Mouse (Mus musculus) liver, embryonic 16.5 days (tissue): ENCODE data around the gene Aqp5. TPM values are rescaled to one million over a fixed set of nuclear protein-coding genes. Genes with fewer than 3 reads are reported as not detected.

Experiments used
- ATAC-seq: fragments of 200-750 bp; cut with Nextera tagmentation; 2 replicates; pipeline ENCODE4 v1.8.0; 2017; ENCODE audit warnings: low read depth, mild to moderate bottlenecking, moderate number of reproducible peaks, moderate library complexity
- H3K27ac ChIP-seq: fragments of 300-500 bp; sonication (generic); 2 replicates; pipeline ENCODE4 v1.5.1; 2014; ENCODE audit warnings: mild to moderate bottlenecking, low read length
- H3K27me3 ChIP-seq: fragments of 300-500 bp; sonication (generic); 2 replicates; pipeline ENCODE4 v1.6.1; 2014; ENCODE audit warnings: low read depth, low read length, mixed read lengths; ENCODE audit not compliant: control insufficient read depth, insufficient read depth
- H3K36me3 ChIP-seq: fragments of 300-500 bp; sonication (generic); 2 replicates; pipeline ENCODE4 v1.6.1; 2014; ENCODE audit warnings: mild to moderate bottlenecking; ENCODE audit not compliant: control insufficient read depth, insufficient read depth
- H3K4me1 ChIP-seq: fragments of 300-500 bp; sonication (generic); 2 replicates; pipeline ENCODE4 v1.6.1; 2014; ENCODE audit warnings: low read depth, low read length, mixed read lengths; ENCODE audit not compliant: control insufficient read depth
- H3K4me2 ChIP-seq: fragments of 300-500 bp; sonication (generic); 2 replicates; pipeline ENCODE4 v1.6.1; 2014; ENCODE audit warnings: low read depth, low read length, mixed read lengths
- H3K4me3 ChIP-seq: fragments of 300-500 bp; sonication (generic); 2 replicates; pipeline ENCODE4 v1.5.1; 2014; ENCODE audit warnings: low read depth, mild to moderate bottlenecking, low read length
- H3K9ac ChIP-seq: fragments of 300-500 bp; sonication (generic); 2 replicates; pipeline ENCODE4 v1.6.1; 2014; ENCODE audit warnings: low read depth, low read length
- H3K9me3 ChIP-seq: fragments of 300-500 bp; sonication (generic); replicated peaks from 2 replicates; pipeline ENCODE4 v1.6.1; 2016; ENCODE audit warnings: low read length; ENCODE audit not compliant: control insufficient read depth
- WGBS: fragments of 180-500 bp; shearing (Covaris S2); extraction: QIAGEN DNeasy Blood & Tissue Kit; methylation state at CpG from one replicate; pipeline ENCODE4 v1.1.7; 2014; ENCODE audit not compliant: insufficient replicate concordance; 5-methylcytosine and 5-hydroxymethylcytosine counted together
- polyA plus RNA-seq: library from polyadenylated mRNA; unstranded; fragments of >200 nt; fragmentation: Nextera tagmentation; extraction: Ambion mirVana; gene quantifications from 2 replicates; pipeline ENCODE4 v1.2.1, GENCODE M21; 2015

The Aqp5 gene
- polyA plus RNA-seq, 1 experiment from 2014 or later, result 0.07 TPM

- Histone ChIP-seq H3K4me2 (no peak overlapping the region), H3K36me3 (no peaks in the 10 kb centered on the region), H3K9ac (no peak overlapping the region), H3K4me1 (no peaks in the 10 kb centered on the region; the same call in 1 of the 2 replicates), H3K9me3 (no peaks in the 10 kb centered on the region), H3K4me3 (no peak overlapping the region), H3K27me3 (peaks cover 96% of the 10 kb centered on the region), H3K27ac (no peak overlapping the region)
- ATAC-seq, result no peak
- 7% methylated on average over 7 of the region's 7 CpGs for WGBS
Observed at GRCm38 (mm10) chr15:99589704-99590103, 878 bp upstream of the Aqp5 start.

DNA sequence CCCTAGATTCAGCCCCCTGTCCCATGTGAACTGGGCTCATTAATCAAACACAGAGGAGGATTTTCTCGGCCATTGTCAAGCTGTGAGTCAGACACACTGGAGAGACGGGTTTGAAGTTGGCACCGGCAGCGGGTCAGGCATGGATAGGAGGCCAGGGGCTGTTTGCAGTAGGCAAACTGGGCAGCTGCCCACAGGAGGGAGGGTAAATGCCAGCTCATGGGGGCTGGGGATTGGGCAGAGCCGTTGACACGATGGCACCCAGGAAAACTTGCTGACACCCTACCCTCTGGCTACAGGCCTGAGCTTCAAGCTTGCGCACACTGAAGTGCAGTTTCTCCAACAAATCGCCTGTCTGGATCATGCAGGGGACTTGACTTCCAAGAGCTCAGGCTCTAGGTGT lies 1.6 kb downstream of the Aqp5 start:
- H3K4me1 ChIP-seq, result no peaks in the 10 kb centered on the region; the same call in 1 of the 2 replicates
- H3K9ac ChIP-seq, result no peak overlapping the region
- no peak overlapping the region for H3K27ac ChIP-seq
- H3K4me3 ChIP-seq, result no peak overlapping the region
- peaks cover 84% of the 10 kb centered on the region for H3K27me3 ChIP-seq
- 62% methylated on average over 8 of the region's 8 CpGs for WGBS
- H3K4me2 ChIP-seq, result no peak overlapping the region
- no peaks in the 10 kb centered on the region for H3K36me3 ChIP-seq
- ATAC-seq, result no peak
- no peaks in the 10 kb centered on the region for H3K9me3 ChIP-seq

DNA sequence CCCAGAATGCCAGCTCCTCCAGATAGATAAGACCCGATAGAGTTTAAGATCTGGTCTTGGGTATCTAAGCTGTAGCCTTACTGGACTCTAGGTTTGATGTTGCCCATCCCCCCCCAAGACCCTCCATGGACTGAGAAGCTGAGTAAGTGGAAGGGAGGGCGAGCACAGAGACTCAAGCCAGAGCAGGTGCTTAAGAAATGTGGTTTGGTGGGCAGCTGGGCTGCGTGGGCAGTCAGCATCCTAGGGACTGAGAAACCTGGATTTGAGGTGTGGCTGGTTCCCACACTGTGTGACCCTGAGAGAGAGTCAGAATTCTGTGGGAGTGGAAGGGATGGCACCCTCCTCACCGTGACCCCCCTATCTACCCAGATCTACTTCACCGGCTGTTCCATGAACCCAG lies 2.3 kb downstream of the Aqp5 start:
- Histone ChIP-seq H3K27ac (no peak overlapping the region), H3K36me3 (no peaks in the 10 kb centered on the region), H3K4me2 (no peak overlapping the region), H3K9me3 (no peaks in the 10 kb centered on the region), H3K9ac (no peak overlapping the region), H3K4me1 (no peaks in the 10 kb centered on the region; the same call in 1 of the 2 replicates), H3K4me3 (no peak overlapping the region), H3K27me3 (peaks cover 77% of the 10 kb centered on the region)
- WGBS, result 54% methylated on average over 5 of the region's 5 CpGs
- ATAC-seq, result no peak

DNA sequence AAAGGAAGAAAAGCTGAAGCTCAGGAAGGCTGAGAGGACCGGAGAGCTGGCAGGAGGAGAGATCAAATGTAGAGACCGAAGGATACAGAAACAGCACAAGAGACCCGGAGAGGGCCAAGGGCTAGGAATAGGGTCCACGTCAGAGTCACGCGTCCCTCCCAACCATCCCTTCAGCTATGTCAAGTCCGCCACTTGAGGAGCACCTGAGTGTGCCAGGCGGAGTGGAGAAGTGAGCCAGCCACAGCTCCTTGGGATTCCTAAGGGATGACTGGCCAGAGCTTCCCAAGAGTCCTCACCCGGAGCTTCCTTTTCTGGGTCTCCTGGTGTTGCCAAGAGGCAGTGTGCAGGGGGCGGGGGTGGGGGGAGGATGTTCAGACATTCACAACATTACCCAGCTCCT lies 4.4 kb downstream of the Aqp5 start:
- 69% methylated on average over 10 of the region's 10 CpGs for WGBS
- no peak overlapping the region for H3K27ac ChIP-seq
- no peak overlapping the region for H3K4me2 ChIP-seq
- no peak overlapping the region for H3K9ac ChIP-seq
- no peak for ATAC-seq
- H3K9me3 ChIP-seq, result no peaks in the 10 kb centered on the region
- H3K27me3 ChIP-seq, result peaks cover 63% of the 10 kb centered on the region
- no peak overlapping the region for H3K4me3 ChIP-seq
- H3K36me3 ChIP-seq, result no peaks in the 10 kb centered on the region
- H3K4me1 ChIP-seq, result no peaks in the 10 kb centered on the region; the same call in 1 of the 2 replicates

- 0% methylated on average over 7 of the region's 7 CpGs for WGBS
- peak; percentile 59 for ATAC-seq
- Histone ChIP-seq H3K27me3 (peaks cover 61% of the 10 kb centered on the region), H3K27ac (no peak overlapping the region), H3K4me1 (no peaks in the 10 kb centered on the region; the same call in 1 of the 2 replicates), H3K36me3 (no peaks in the 10 kb centered on the region), H3K4me3 (no peak overlapping the region), H3K9me3 (no peaks in the 10 kb centered on the region), H3K4me2 (no peak overlapping the region), H3K9ac (no peak overlapping the region)
Observed at GRCm38 (mm10) chr15:99596056-99596687, 5.6 kb downstream of the Aqp5 start.

DNA sequence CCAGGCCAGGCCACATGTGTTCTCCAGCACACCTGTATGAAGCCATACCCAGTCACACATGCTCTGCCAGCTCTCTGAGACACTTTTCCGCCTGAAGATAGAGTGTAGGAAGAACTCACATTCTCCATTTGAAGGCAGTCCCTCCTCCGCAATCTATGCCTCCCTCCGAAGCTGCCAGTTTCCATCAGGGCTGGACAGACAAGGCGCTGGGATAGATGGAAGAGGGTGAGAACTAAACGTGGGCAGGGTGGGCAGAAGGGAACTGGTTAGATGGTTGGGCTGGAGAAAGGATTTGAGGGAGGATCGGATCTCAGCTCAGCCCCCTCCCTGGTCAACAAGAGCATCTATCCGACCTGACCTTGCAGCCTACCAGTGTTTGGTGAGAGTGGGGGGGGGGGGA lies 6.3 kb downstream of the Aqp5 start:
- Histone ChIP-seq H3K4me3 (no peak overlapping the region), H3K4me1 (no peaks in the 10 kb centered on the region), H3K9me3 (no peaks in the 10 kb centered on the region), H3K27ac (no peak overlapping the region), H3K27me3 (peaks cover 58% of the 10 kb centered on the region), H3K4me2 (no peak overlapping the region), H3K36me3 (no peaks in the 10 kb centered on the region), H3K9ac (no peak overlapping the region)
- ATAC-seq, result no peak
- 49% methylated on average over 7 of the region's 7 CpGs for WGBS

DNA sequence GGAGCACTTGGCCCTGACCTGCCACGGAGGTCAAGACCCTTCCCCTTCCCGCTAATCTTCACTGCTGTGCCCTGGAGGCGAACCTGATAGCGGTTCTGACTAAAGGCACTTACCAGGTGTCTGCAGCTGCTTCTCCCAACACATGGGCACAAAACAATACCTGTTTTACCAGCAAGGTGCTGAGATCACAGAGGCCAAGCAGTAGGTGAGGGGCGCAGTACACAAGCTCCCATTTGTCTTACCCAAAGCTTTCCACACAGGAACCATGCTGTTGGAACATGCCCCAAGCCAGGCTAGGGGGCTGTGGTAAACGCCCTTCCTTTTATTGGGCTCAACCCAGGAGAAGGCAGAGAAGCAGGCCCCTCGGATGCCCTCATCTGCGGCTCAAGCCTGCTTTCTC lies 7.0 kb downstream of the Aqp5 start:
- Histone ChIP-seq H3K4me3 (no peak overlapping the region), H3K9ac (no peak overlapping the region), H3K36me3 (no peaks in the 10 kb centered on the region), H3K27me3 (peaks cover 53% of the 10 kb centered on the region), H3K27ac (no peak overlapping the region), H3K4me2 (no peak overlapping the region), H3K9me3 (no peaks in the 10 kb centered on the region), H3K4me1 (no peaks in the 10 kb centered on the region)
- WGBS, result 45% methylated on average over 8 of the region's 8 CpGs
- ATAC-seq, result no peak

DNA sequence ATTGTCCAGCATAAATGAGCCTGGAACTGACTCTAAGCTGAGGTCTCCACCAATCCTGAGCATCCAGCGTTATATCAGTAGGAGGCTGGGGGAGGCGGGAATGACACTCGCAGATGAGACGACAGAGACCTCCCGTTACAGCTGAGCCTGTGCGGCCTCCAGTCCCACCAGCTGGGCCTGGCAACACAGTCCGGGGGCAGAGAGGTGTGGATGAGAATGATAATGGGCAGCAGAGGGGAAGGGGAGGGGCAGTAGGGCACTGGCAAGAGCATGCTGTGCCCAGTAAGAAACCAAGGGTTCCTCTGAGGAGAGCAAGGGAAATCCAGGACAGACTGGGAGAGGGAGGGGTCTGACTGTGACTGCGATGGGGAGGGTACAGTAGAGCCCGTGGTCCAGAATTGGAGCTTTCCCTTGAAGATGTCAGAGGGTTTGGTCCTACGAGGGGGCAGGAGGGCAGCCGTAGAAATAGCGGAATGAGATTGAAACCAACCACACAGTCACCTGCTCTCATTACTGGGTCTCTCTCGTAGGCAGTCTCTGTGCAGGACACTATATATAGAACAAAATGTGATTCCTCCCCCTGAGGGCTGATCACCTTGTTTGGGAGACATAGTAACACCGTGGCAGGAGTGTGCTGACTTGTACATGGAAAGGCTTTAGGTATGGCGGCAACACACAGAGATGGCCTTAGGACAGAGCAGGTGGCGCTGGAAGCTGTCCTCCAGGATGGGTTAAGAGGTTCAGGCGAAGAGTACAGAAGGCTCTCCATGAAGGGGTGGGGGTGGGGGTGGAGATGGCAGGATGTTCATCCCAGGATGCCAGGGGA lies 8.9 kb downstream of the Aqp5 start:
- Histone ChIP-seq H3K36me3 (no peaks in the 10 kb centered on the region), H3K27ac (no peak overlapping the region), H3K4me2 (no peak overlapping the region), H3K4me3 (no peak overlapping the region), H3K9me3 (no peaks in the 10 kb centered on the region), H3K4me1 (no peaks in the 10 kb centered on the region), H3K9ac (no peak overlapping the region), H3K27me3 (peaks cover 45% of the 10 kb centered on the region)
- no peak for ATAC-seq
- WGBS, result 57% methylated on average over 17 of the region's 17 CpGs
